ENCODE assay signal across 18 mouse cellular contexts in genomic region chr2:138120868-138121267, GRCm38 (mm10).
DNase-seq lines count a peak whose midpoint lies in the region; ATAC-seq lines count a peak whose summit lies in the region.
"Had no signal": no experiment of that assay in that cellular context is flagged by ENCODE, and none has a peak within 500 bp of the region (broad histone marks: within the 10 kb centered on the region; RNA-seq: fewer than 3 reads in every experiment).

No protein-coding gene starts in this region.

- peak; percentile 17 for DNase-seq in forebrain, embryonic 14.5 days (ENCODE audit: low spot score)
- peak; percentile 21 to 30 for DNase-seq in left cerebral cortex, adult 18-20 months (ENCODE audit: low spot score in 2 of 2)
- no peak for DNase-seq in left cerebral cortex, postnatal 10 days (ENCODE audit: extremely low spot score in 1 of 2, low spot score in 2 of 2)
- DNase-seq in brain, adult 2 months (ENCODE audit: low read depth, low spot score): peak; percentile 79
- DNase-seq in left cerebral cortex, postnatal 25 days (ENCODE audit: low spot score in 2 of 2): peak; percentile 18 to 79
- DNase-seq in forebrain, embryonic 10.5 days (ENCODE audit: extremely low spot score, low spot score): no peak
- DNase-seq: adrenal gland, postnatal 14 days; B cell, adult 2 months; cerebellum, adult 8-10 months; retina, postnatal 1 day; thymus, postnatal 4 days had no signal

- no peak overlapping the region for H3K9ac ChIP-seq in forebrain, embryonic 14.5 days (ENCODE audit: low read length)
- no peak overlapping the region for H3K9ac ChIP-seq in forebrain, embryonic 12.5 days
- H3K9ac ChIP-seq: hindbrain, embryonic 15.5 days; liver, embryonic 12.5 days; midbrain, embryonic 12.5 days had no signal

- H3K27ac ChIP-seq in forebrain, embryonic 14.5 days (ENCODE audit: low read depth, low read length): no peak overlapping the region
- no peak overlapping the region for H3K27ac ChIP-seq in forebrain, embryonic 12.5 days
- H3K27ac ChIP-seq in forebrain, embryonic 10.5 days: no peak overlapping the region
- H3K27ac ChIP-seq: heart, embryonic 10.5 days; hindbrain, embryonic 15.5 days; liver, embryonic 12.5 days; midbrain, embryonic 12.5 days had no signal

- H3K4me1 ChIP-seq in forebrain, embryonic 14.5 days (ENCODE audit: control insufficient read depth, insufficient read depth, low read length): no peaks in the 10 kb centered on the region
- H3K4me1 ChIP-seq in forebrain, embryonic 12.5 days: no peaks in the 10 kb centered on the region
- no peaks in the 10 kb centered on the region for H3K4me1 ChIP-seq in forebrain, embryonic 10.5 days
- H3K4me1 ChIP-seq: heart, embryonic 10.5 days; liver, embryonic 12.5 days; midbrain, embryonic 12.5 days had no signal

- intact Hi-C loops in left cerebral cortex, postnatal 10 days (cut with DNase I): no loop called here
- intact Hi-C loops in left cerebral cortex, postnatal 25 days (cut with DNase I): loop anchor here (5.0 kb wide), 1 partner anchor 74 kb away; no protein-coding TSS in a partner anchor

- ATAC-seq in forebrain, embryonic 14.5 days: no peak
- no peak for ATAC-seq in forebrain, embryonic 12.5 days (ENCODE audit: low FRiP score)
- ATAC-seq: intestine, postnatal 0 days; liver, embryonic 12.5 days had no signal

- WGBS in forebrain, embryonic 14.5 days: 61% methylated on average over 1 of the region's 1 CpGs
- WGBS in forebrain, embryonic 12.5 days: 74% methylated on average over 1 of the region's 1 CpGs
- WGBS in forebrain, embryonic 10.5 days: 83% methylated on average over 1 of the region's 1 CpGs

- H3K4me2 ChIP-seq in forebrain, embryonic 14.5 days (ENCODE audit: low read length): no peak overlapping the region
- H3K4me2 ChIP-seq in forebrain, embryonic 12.5 days: no peak overlapping the region
- H3K4me2 ChIP-seq: hindbrain, embryonic 15.5 days; liver, embryonic 12.5 days; midbrain, embryonic 12.5 days had no signal

- H3K9me3 ChIP-seq in forebrain, embryonic 14.5 days (replicated peaks; ENCODE audit: control insufficient read depth, low read length): peaks cover 4% of the 10 kb centered on the region; the same call in 1 of the 2 replicates
- H3K9me3 ChIP-seq in forebrain, embryonic 12.5 days: no peaks in the 10 kb centered on the region
- peaks cover 8% of the 10 kb centered on the region for H3K9me3 ChIP-seq in forebrain, embryonic 10.5 days
- H3K9me3 ChIP-seq: hindbrain, embryonic 15.5 days; liver, embryonic 12.5 days; midbrain, embryonic 12.5 days had no signal

- no peaks in the 10 kb centered on the region for H3K27me3 ChIP-seq in forebrain, embryonic 14.5 days (replicated peaks; ENCODE audit: control insufficient read depth, insufficient read depth, low read length)
- no peaks in the 10 kb centered on the region for H3K27me3 ChIP-seq in forebrain, embryonic 12.5 days
- no peaks in the 10 kb centered on the region for H3K27me3 ChIP-seq in forebrain, embryonic 10.5 days (ENCODE audit: poor library complexity, severe bottlenecking)
- H3K27me3 ChIP-seq: hindbrain, embryonic 15.5 days; liver, embryonic 12.5 days; midbrain, embryonic 12.5 days had no signal

- no peaks in the 10 kb centered on the region for H3K36me3 ChIP-seq in forebrain, embryonic 14.5 days (ENCODE audit: control insufficient read depth, insufficient read depth, low read length)
- H3K36me3 ChIP-seq in forebrain, embryonic 12.5 days (replicated peaks): no peaks in the 10 kb centered on the region
- no peaks in the 10 kb centered on the region for H3K36me3 ChIP-seq in forebrain, embryonic 10.5 days (replicated peaks)
- H3K36me3 ChIP-seq: heart, embryonic 10.5 days; hindbrain, embryonic 15.5 days; liver, embryonic 12.5 days; midbrain, embryonic 12.5 days had no signal

- no peak overlapping the region for H3K4me3 ChIP-seq in forebrain, embryonic 14.5 days (ENCODE audit: low read depth, low read length)
- H3K4me3 ChIP-seq in forebrain, embryonic 12.5 days (replicated peaks): no peak overlapping the region
- no peak overlapping the region for H3K4me3 ChIP-seq in forebrain, embryonic 10.5 days
- H3K4me3 ChIP-seq: erythroblast, embryonic 14.5 days; heart, embryonic 10.5 days; hindbrain, embryonic 15.5 days; liver, embryonic 12.5 days; midbrain, embryonic 12.5 days had no signal

Comparison
In these comparisons a context has a peak if more than half of its experiments do, and no peak if none do; other contexts are left out.
1. DNase-seq: peak in forebrain, embryonic 14.5 days (single experiment), left cerebral cortex, adult 18-20 months (2 of 2), brain, adult 2 months (single experiment) and left cerebral cortex, postnatal 25 days (2 of 2); none in left cerebral cortex, postnatal 10 days (0 of 2) and forebrain, embryonic 10.5 days (single experiment).